Mouse (Mus musculus): ENCODE measurements around the gene Cd52.

Cd52 gene

DNA sequence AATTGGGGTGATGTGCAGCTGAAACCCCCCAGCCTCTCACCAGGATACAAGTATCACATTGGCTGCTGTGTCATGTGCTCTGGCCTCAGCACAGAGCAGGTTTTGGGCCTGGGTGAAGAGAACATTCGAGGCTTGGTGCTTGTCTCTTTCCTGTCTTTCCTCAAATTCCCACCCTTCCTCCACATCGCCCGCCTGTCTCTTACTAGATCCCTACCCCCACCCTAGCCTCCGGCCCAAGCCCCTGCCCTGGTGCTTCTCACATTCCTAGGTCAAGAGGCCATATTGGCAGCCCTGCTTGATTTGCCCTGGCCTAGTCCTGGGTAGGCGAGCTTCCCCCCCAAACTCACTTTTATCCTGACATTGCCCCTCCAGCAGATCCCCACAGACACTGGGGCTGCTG lies 24.2 kb upstream of the Cd52 start:
- DNase-seq (ENCODE audit: low read depth, low spot score), result no peak

DNA sequence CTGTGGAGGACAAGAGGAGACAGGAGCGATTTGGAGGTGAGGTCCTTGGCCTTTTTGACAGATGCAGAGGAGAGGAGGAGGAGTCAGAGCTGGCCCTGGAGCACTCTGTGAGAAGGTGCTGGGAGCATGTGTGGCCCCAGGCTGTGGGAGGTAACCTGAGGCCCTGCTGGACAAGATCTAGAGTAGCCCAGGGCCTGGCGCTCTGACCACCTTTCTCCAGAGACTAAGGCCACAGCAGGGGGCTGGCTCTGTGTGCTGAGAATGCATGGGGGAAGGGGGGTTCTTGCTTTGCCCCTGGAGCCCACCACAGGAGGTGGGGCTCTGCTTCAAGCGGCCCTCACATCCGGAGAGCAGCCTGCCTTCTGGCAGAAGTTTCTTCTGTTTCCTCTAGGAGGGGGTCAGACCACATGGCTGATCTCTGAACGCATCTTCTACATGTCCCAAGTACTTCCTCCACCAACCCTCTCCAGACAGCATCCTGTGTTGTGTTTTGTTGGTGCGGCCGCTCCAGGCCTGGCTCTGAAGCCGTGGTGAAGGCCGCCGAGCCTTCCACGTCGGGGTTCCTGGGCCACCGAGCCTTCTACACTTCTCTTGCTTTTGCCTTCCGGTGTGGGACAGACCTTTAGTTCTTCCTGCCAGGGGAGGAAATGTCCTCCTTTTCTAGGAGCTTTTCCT lies 23.4 kb upstream of the Cd52 start:
- DNase-seq (ENCODE audit: low read depth, low spot score), result no peak

DNA sequence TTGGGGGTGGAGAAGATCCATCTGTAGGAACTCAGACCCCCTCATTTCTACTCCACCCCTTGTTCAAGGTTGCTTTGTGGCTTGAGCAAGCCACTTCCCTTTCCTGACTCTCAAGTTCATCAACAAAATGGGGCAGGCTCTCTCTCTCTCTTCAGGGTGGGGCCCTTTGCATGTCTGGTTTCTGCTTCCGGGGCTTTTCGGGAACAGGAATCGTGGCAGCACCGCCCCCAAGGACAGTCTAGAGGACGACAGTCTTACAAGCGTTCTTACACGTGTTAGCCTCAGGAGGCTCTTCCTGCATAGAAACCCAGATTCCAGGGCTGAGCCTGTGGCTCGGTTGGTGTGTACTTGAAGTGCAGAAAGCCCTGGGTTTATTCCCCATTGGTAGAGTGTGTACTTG lies 22.1 kb upstream of the Cd52 start:
- DNase-seq (ENCODE audit: low read depth, low spot score), result no peak

GRCm38 (mm10) chr4:134116501-134116900 lies 21.6 kb upstream of the Cd52 start:
- DNase-seq (ENCODE audit: low read depth, low spot score), result no peak

- no peak for DNase-seq (ENCODE audit: low read depth, low spot score)
Measured at GRCm38 (mm10) chr4:134115215-134116144, 20.6 kb upstream of the Cd52 start.

DNA sequence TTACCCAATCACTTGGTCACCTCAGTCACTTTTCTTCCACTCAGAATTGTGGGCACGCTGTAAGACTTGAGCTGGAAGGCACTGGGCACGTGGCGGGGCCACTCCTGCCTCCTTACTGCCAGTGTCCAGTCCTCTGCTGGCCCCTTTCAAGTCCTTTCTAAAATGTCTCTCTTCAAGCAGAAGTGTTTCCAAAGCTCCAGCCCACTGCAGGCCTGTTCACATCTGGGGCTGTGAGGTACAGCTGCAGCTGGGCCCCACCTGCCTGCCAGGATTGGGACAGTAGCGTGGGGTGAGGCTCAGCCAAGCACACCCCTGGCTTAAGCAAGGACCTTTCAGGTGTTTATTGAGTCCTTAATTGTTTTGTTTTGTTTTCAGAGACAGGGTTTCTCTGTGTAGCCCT lies 19.2 kb upstream of the Cd52 start:
- no peak for DNase-seq (ENCODE audit: low read depth, low spot score)

DNA sequence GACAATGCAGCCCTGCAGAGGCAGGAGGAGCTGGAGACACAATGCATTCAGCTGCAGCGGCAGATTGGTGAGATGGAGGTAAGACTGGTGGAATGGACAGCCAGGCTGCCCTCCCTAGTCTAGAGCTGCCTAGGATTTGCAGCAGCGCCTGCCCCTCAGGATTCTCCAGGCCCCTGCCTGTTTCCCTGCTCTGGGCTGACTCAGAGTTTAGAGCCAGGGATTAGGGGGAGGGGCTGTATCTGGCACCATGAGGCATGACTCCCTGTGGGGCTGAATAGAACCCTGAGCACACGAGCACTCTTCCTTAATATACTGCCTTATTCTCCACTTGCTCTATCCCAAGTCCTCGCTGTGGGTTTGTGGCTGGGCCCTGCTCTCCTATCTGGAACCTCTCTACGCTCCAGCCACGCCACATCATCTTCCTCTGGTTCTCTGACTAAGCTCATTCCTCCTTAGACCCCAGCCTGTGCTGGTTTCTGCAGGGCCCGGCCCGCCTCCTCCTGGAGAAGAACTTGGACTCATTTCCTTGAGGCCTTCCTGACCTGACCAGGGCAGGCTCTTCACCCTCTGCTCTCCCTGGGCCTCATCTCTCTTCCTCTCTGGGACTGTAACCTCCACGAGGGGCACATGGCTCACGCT lies 18.6 kb upstream of the Cd52 start:
- no peak for DNase-seq (ENCODE audit: low read depth, low spot score)

DNA sequence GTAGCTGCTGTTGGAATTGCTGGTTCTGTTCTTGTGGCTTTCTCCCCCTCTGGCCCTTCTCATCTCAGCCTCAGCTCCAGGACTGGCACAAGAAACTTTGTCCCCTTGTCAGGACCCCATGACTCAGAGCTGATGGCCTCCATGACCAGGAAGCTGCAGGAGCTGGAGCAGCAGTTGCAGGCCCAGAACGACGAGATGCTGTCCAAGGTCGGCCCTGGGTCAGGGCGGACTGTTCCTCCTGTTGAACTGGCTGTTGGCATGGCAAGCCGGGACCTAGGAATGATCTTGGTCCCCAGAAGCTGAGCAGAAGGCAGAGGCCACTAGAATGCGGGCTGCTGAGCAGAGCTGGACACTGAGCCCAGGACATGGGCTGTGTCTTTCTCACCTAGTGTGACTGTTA lies 17.5 kb upstream of the Cd52 start:
- no peak for DNase-seq (ENCODE audit: low read depth, low spot score)

DNA sequence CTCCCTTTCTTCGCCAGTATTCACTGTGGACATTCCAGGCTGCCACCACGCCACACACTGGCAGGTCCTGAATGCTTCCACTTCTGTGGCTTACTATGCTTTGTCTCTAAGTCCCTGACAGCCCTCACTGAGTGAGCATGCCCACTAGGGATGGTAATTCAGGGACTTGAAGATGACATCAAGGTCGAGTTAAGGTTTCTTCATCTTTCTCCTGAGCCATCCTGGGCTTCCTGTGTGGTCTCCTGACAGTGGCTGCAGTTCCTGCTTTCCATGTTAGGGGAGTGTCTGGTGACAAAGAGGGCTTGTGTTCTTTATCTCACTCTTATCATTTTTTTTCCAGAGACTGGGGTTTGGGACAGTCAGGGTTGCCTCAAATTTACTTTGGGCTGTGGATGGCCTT lies 15.8 kb upstream of the Cd52 start:
- no peak for DNase-seq (ENCODE audit: low read depth, low spot score)

DNA sequence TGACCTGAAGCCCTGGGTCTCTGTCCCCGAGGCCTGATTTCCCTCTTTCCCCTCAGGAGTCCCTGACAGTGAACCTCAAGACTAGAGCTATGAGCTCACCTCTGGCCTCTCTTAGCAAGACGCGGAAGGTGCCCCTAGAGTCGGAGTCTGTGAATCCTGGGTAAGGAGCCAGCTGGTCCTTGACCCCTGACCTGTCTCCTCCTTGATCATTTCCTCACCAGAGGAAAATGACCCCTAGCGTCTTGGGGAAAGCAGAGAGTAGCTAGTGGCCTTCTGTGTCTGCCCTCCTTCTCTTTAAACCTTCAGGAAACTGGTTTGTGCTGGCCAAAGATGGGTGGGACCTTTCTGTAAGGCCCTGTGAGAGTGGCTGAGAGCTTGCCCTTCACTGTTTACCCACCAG lies 13.3 kb upstream of the Cd52 start:
- DNase-seq (ENCODE audit: low read depth, low spot score), result no peak

DNA sequence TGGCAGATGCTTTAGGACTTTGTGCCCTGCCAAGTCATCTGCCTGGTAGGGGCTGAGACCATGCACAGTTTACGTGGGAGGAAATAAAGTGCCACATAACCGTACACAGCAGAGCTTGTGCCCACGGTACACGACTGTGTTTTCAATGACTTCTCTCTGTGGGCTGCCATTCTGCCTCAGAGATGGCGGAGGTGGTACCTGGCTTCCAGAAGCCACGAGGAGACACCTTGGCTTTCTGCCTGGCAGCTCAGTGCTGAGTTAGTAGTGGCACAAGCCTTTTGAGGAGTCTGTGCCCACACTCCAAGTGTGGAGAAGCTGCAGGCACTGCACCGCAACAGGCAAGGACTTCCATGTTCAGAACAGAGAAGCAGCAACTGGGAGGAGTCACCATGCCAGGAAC lies 12.8 kb upstream of the Cd52 start:
- no peak for DNase-seq (ENCODE audit: low read depth, low spot score)

DNA sequence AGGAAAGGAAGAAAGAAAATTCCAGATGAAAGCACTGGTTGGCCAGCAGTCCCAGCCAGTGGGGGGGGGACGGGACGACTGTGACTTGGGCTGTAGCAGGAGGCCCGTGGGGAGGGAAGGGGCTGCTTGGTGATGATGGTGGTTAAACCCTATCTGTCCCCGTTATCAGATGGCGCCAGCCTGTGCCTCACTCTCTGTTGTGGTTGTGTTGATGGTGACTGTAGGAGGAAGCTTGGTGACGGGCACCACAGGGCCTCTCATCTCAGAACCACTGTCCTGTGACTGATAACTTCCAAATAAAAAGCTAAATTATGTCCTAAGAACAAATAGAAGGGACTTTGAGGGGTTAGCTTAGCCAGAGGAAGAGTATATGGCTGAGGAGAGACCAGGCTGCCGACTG lies 11.2 kb upstream of the Cd52 start:
- DNase-seq (ENCODE audit: low read depth, low spot score), result no peak

DNA sequence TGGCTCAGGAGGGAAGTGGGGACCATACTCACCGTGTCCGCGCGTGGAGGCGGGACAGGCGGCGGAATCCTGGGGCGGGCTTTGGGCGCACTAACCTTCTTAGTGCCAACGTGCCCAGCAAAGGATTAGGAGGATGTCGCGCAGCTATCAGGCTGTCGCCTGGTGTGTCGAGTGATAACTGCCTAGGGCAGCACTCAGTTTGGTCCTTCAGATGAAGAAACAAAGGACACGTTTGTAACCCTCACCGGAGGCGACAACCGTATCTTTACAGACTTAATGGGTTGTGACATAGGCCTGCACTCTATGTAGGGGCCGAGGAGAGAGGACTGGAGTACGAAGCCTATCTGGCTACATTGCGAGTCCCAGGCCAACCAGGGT lies 7.8 kb upstream of the Cd52 start:
- DNase-seq (ENCODE audit: low read depth, low spot score), result no peak

- peak; percentile 73 for DNase-seq (ENCODE audit: low read depth, low spot score)
Measured at GRCm38 (mm10) chr4:134101979-134102741, 7.3 kb upstream of the Cd52 start, which contains the start of gene Ubxn11. Gene Ubxn11, plus strand, starts transcription at chr4:134102570.

DNA sequence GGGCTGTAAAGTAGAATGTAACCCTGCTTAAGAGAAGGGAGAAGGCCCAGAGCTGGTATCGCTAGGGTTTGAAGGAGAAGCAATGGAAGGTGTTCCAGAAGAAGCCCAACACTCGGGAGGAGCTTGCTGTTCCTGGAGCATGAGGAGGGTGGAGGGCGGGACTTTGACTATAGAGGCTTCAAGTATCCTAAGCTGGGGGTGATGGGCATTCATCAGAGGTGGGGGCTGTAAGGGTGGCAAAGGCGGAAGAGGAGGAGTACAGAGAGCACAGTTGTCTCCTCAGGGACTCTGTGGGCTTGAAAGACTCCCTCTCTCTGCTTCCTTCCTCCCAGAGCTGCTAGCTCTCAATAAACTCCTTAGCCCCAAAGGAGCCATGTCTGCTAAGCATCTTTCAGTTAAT lies 5.4 kb upstream of the Cd52 start:
- DNase-seq (ENCODE audit: low read depth, low spot score), result no peak

DNA sequence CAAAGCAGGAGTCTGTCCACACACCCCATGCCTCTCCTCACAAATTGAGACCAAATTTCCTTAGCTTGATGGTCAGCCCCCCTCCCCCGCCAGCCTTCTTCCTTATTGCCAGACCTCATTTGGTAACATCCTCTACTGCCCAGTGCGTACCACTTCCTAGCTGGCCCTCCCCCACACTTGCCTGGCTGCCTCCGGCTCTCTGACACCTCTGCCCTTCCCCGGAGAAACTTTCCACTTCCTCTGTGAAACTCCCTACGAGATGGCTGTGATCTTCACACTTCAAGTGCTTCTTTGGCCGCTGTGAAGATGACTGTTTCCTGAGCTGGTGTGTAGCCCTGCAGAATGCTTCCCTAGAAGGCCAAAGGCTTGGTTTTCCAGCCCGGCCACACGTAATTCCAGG lies 3.7 kb upstream of the Cd52 start:
- no peak for DNase-seq (ENCODE audit: low read depth, low spot score)

DNA sequence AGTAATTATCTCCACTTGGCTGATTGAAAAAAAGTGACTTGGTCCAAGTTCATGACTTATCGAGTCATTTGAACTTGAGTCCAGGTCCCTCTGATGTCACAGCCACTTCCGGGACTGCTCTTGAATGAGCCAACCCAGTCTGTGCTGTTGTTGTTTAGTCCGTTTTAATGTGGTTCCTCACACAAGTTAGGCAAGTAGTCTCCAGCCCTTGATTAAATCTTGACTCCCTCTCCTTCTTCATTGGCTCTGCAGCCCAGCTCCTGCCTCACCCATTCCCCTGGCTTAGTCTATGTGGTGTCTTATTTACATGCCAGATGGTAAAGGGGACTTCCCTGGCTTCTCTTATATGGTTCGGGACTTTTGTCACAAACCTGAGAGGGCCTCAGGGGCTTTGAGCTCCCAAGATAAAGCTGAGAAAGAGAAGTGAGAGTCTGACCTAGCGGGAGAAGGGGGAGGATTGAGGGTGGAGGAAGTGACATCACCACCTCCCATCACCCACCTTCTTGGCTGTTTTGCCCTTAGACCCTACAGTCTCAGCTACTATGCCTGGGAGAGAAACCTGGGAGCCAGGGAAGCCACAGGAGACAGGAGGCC lies 2.2 kb upstream of the Cd52 start:
- no peak for DNase-seq (ENCODE audit: low read depth, low spot score)

GRCm38 (mm10) chr4:134096120-134096519 lies 1.2 kb upstream of the Cd52 start:
- no peak for DNase-seq (ENCODE audit: low read depth, low spot score)

GRCm38 (mm10) chr4:134094004-134094564 lies 798 bp downstream of the Cd52 start:
- DNase-seq (ENCODE audit: low read depth, low spot score), result no peak

DNA sequence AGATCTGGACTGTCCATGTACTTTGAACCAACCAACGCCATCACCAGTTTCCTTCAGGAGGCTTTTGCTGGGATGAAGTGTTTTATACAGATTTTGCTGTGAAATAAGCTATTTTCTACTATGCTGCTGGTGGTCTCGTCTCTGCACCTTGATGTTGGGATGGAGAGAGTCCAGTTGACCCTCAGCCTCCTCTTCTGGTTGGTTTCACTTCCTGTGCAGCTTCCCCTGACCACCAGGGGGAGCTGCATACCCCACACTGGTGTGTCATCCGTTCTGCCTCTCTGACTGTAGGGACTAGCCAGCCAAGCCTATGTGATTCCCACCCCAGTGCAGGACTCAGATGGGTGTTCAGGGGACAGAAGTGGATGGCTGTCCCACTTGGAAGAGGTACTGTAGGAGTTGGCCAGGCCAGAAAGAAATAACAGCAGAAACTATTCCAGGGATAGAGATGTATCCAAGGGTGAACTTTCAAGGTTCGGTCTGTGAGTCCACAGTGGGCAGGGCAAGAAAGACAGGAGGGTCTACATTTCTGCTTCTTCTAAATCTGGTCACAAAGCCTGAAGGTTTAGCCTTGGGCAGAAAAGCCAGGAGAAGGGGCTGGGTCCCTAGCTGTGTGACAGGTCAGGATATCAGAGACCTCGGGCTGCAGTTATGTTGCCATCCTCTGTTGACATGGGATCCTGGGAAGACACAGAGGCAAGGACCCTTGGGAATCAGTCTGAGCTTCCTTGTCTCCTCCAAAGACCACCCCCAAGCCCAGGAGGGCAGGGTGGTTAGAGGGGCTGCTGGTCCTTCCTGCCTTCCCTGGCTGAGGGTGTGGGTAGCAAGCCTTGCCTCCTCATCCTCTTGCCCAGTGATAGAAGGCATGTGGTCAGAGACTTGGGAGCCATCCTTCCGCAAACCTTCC lies 2.2 kb downstream of the Cd52 start:
- DNase-seq (ENCODE audit: low read depth, low spot score), result peak; percentile 34
